Mouse (Mus musculus): ENCODE measurements around the gene Obscn.
A peak's percentile ranks its signal among the peaks of the same experiment; 100 is the strongest.
"Not testable (repeated sequence)": the region's sequence is repeated elsewhere in the genome, so short reads cannot be mapped to it uniquely, and the experiment has no call there.

Obscn gene

DNA sequence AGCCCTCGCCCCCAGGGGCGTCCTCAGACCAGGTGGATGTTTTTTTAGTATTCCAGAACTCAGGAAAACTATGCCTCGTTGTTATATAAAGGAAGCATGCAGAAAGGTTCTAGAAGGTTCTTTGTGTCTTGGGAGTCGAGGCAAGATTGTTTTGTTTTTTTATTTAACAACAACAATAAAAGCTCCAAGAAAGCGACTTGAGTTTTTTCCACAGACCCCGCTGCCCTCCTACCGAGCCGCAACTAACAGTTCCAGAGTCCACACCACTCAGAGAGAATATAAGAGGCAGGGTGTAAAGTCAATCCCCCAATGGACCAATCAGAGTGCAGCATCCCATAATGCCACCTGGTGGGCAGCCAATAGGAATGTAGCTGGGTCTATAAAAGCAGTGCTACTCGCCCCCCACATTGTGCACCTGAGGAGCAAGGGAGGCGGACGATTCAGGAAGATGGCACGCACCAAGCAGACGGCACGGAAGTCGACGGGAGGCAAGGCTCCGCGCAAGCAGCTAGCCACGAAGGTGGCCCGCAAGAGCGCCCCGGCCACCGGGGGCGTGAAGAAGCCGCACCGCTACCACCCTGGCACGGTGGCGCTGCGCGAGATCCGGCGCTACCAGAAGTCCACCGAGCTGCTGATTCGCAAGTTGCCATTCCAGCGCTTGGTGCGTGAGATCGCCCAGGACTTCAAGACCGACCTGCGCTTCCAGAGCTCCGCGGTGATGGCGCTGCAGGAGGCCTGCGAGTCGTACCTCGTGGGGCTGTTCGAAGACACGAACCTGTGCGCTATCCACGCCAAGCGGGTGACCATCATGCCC, 174.6 kb downstream of the Obscn start:
- DNase-seq (ENCODE audit: low spot score): no peak

DNA sequence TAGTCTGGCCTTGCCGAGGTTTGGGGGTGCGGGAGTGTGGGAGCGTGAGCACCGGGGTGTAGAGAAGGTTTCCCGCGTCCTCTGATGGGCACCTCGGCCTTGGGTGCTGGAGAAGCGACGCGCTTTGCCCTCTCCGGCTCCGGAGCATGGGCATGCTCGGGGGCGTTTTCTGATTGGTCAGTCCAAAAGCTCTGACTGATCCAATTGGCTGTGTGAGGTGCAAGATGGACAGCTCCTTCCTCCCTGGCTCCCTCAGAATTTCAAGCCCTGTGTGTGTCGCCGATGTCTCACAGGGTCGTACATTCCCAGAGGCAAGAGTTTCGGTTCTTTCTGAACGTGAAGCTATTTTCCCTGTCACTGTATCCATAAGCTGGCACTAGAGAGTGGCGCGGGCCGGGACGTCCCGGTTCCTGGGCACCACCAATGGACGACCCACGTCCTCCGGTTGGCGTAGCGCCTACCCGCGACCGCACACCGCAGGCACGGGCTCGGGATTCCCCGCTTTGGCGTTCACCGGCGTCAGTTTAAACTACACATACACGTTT, 176.2 kb downstream of the Obscn start:
- peak; percentile 81 for DNase-seq (ENCODE audit: low spot score)

GRCm38 (mm10) chr11:58959186-58959825, 176.9 kb downstream of the Obscn start:
- DNase-seq (ENCODE audit: low spot score): no peak

DNA sequence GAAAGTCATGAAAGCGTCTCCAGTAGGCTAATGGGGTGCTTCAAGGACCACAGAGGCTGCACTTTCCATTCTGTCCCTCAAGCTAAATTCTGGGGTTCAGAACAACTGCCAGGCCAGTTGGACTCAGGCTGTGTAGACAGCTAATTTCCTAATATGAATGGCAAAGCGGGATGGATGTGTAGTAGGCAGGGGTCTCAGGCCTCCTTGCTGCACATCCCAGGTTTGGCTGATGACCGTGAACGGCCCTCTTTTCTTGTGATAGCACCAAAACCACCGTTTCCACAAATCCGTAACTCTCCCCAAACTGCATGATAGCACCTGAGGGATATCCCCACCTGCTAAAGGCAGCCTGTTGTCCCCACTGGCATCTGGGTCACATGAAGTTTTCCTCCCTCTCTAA, 177.7 kb downstream of the Obscn start:
- no peak for DNase-seq (ENCODE audit: low spot score)

- DNase-seq (ENCODE audit: low spot score): no peak
Observed at GRCm38 (mm10) chr11:58957226-58957914, 178.8 kb downstream of the Obscn start.

DNA sequence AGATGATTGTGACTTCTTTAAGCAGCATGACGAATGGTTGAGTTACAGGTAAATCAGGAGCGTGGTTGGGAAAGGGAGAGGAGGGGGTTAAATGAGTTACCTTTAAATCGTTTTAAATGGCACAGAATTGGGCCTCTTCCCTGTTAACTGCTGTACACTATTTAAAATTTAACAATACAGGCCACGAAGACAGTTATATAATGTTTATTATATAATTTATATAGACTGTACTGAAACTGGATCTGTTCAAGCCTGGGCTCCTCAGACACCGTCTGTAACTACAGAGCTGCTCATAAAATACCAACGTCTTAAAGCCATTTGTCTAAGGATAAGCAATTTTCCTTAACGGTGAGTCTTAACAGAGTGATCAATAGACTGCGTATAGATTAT, 180.3 kb downstream of the Obscn start:
- no peak for DNase-seq (ENCODE audit: low spot score)

DNA sequence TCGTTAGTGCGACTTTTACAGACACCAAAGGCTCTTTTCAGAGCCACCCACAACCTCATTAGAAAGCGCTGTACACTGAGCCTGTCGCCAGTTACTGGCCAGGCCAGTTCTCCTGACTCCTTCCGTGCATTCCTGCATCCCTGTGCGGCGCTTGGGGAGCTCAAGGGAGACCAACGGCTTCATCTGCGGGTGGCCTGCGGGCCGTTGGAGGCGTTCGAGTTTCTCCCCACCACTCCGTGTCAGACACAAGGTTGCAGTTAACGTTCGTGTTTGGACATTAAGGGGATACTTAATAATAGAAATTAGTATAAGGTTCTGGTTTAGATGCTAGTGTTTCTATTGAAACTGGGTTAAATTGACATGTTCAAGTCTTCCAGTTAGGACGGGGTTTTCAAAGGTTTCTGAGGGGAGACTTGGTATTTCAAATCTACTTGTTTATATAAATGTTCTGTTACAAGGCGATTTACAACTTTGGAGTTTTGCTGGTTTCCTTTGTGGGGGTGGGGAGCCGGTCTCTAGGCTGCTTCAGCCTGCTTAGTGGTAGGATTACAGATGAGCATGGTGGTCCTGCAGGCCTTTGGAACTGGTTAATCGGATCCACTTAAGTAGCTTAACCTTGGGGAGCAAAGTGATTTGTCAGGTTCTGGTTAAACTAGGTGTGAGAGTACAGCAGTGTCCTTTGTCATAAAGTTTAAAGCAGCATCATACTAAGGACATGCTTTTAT, 180.9 kb downstream of the Obscn start:
- DNase-seq (ENCODE audit: low spot score): no peak

- DNase-seq (ENCODE audit: low spot score): peak; percentile 83
Observed at GRCm38 (mm10) chr11:58954420-58955142, 181.6 kb downstream of the Obscn start, which contains the start of the genes Hist3h2a and Trim17. Gene Hist3h2a, plus strand, starts transcription at chr11:58954685. Gene Trim17, plus strand, starts transcription at chr11:58954685.

GRCm38 (mm10) chr11:58954170-58954419, 182.1 kb downstream of the Obscn start:
- DNase-seq (ENCODE audit: low spot score): not testable (repeated sequence)

- DNase-seq (ENCODE audit: low spot score): no peak
Observed at GRCm38 (mm10) chr11:58953351-58954169, 182.6 kb downstream of the Obscn start.

GRCm38 (mm10) chr11:58951210-58951609, 185.0 kb downstream of the Obscn start:
- no peak for DNase-seq (ENCODE audit: low spot score)

DNA sequence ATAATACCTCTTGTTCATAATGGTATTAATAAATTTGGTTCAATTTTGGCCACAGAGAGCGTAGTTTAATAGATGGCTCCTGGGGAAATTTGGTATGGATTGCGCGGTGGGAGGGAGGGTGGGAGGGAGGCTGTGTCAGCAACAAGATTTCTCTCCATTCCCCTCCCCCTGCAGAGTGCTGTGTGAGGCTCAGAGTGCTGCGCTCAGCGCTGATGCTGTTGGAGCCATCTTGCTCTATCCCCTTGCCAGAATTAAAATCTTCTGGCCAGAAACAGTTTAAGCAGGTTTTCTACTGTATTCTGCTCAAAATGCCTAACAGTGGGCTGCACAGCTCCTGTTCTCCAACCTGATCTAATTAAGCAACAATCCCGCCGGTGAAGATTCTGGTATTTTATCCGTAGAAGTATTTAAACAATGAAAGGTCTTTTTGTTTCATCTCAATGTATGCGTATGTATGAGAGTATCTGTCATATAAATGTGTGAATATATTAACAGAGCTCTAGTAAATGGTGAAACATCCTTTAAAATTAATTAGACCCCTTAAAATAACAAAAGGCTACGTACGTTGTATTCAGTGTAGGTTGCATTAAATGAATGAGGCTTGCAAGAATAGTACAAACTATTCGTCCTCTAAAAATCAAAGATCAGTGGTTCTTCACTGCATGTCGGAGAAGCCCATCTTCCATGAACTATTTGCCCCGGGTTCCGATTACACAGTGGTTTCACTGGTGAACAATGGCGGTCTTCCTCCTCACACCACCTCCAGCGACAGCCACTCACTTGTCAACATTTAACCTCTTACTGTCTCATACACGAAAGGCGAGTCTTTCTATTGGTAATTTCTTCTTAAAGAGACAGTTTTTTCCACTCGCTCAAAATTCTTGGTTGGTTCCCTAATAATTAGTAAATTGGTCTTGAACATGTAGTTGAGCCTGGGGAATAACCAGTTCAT, 186.4 kb downstream of the Obscn start:
- no peak for DNase-seq (ENCODE audit: low spot score)

GRCm38 (mm10) chr11:58948542-58949479, 187.4 kb downstream of the Obscn start, which contains the start of gene Hist3h2ba:
Gene Hist3h2ba, plus strand, starts transcription at chr11:58948920.
- no peak for DNase-seq (ENCODE audit: low spot score)

DNA sequence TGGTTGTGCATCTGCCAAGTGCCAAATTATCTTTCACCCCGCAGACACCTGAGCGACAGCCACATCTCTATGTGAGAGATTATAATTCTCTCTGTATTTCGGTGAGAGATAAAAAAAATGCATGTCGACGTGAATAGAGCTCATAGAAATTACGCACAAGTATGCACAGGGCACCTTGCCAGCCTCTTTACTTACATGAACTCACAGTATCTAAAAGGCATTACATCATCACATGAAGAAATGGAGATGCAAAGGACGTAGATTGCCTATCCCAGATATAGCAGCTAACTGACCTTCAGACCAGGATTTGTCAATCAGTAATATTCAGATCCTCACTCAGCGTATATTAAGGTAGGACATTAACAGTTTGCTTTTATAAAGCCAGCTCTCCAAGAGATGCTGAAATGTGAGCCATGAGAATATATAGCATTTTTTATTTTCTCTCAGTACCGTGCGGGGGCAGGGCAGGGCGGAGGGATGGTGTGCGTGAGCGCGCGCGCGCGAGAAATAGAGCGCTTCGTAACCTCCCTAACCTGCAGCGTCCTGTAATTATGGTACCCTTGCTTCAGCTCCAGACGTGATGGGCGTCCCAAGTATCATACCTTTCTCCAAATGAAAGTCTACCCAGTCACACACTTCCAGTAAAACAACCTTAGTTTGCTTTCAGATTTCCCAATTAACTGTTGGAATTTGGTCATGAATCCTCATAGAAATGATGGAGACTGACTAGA, 188.2 kb downstream of the Obscn start:
- no peak for DNase-seq (ENCODE audit: low spot score)

- no peak for DNase-seq (ENCODE audit: low spot score)
Observed at GRCm38 (mm10) chr11:58947306-58947705, 188.9 kb downstream of the Obscn start.
